Mouse (Mus musculus) liver, embryonic 15.5 days (tissue): ENCODE measurements around the gene Slc48a1. TPM values are rescaled to one million over a fixed set of nuclear protein-coding genes. Genes with fewer than 3 reads are reported as not detected.

Source experiments
- ATAC-seq: fragments of 200-750 bp; cut with Nextera tagmentation; 2 replicates; pipeline ENCODE4 v1.8.0; 2017; ENCODE audit warnings: moderate number of reproducible peaks, mild to moderate bottlenecking, moderate library complexity; ENCODE audit not compliant: insufficient read depth
- H3K27ac ChIP-seq: fragments of 300-500 bp; sonication (generic); replicated peaks from 2 replicates; pipeline ENCODE4 v1.5.1; 2015; ENCODE audit warnings: mild to moderate bottlenecking, inconsistent platforms
- H3K27me3 ChIP-seq: fragments of 300-500 bp; sonication (generic); 2 replicates; pipeline ENCODE4 v1.6.1; 2015; ENCODE audit warnings: mild to moderate bottlenecking, inconsistent platforms
- H3K36me3 ChIP-seq: fragments of 300-500 bp; sonication (generic); replicated peaks from 2 replicates; pipeline ENCODE4 v1.6.1; 2015; ENCODE audit warnings: moderate library complexity, mild to moderate bottlenecking, inconsistent platforms
- H3K4me1 ChIP-seq: fragments of 300-500 bp; sonication (generic); replicated peaks from 2 replicates; pipeline ENCODE4 v1.6.1; 2015; ENCODE audit warnings: inconsistent platforms
- H3K4me2 ChIP-seq: fragments of 300-500 bp; sonication (generic); 2 replicates; pipeline ENCODE4 v1.6.1; 2015; ENCODE audit warnings: moderate library complexity, mild to moderate bottlenecking, inconsistent platforms
- H3K4me3 ChIP-seq: fragments of 300-500 bp; sonication (generic); replicated peaks from 2 replicates; pipeline ENCODE4 v1.5.1; 2015; ENCODE audit warnings: mild to moderate bottlenecking, inconsistent platforms
- H3K9ac ChIP-seq: fragments of 300-500 bp; sonication (generic); 2 replicates; pipeline ENCODE4 v1.6.1; 2015; ENCODE audit warnings: moderate library complexity, mild to moderate bottlenecking, inconsistent platforms
- H3K9me3 ChIP-seq: fragments of 300-500 bp; sonication (generic); replicated peaks from 2 replicates; pipeline ENCODE4 v1.6.1; 2016; ENCODE audit warnings: inconsistent platforms
- WGBS: fragments of 180-500 bp; shearing (Covaris S2); methylation state at CpG from one replicate; pipeline ENCODE4 v1.1.7; 2015; ENCODE audit warnings: mixed read lengths; ENCODE audit not compliant: insufficient replicate concordance; 5-methylcytosine and 5-hydroxymethylcytosine counted together
- polyA plus RNA-seq: library from polyadenylated mRNA; unstranded; fragments of >200 nt; fragmentation: Nextera tagmentation; extraction: Ambion mirVana; gene quantifications from 2 replicates; pipeline ENCODE4 v1.2.1, GENCODE M21; 2015

Slc48a1 gene
- polyA plus RNA-seq, 1 experiment from 2014 or later, result 101 TPM

- H3K27me3 ChIP-seq, result no peaks in the 10 kb centered on the region
- H3K9ac ChIP-seq, result no peak overlapping the region
- no peak overlapping the region for H3K27ac ChIP-seq
- H3K36me3 ChIP-seq, result no peaks in the 10 kb centered on the region
- WGBS, result 55% methylated on average over 16 of the region's 17 CpGs
- H3K4me1 ChIP-seq, result peaks cover 27% of the 10 kb centered on the region
- no peaks in the 10 kb centered on the region for H3K9me3 ChIP-seq
- no peak for ATAC-seq
- no peak overlapping the region for H3K4me3 ChIP-seq
- no peak overlapping the region for H3K4me2 ChIP-seq
Measured at GRCm38 (mm10) chr15:97816199-97816994, 38.1 kb downstream of the Slc48a1 start.

GRCm38 (mm10) chr15:97819937-97820336, 41.6 kb downstream of the Slc48a1 start:
- H3K9me3 ChIP-seq, result no peaks in the 10 kb centered on the region
- 77% methylated on average over 9 of the region's 9 CpGs for WGBS
- no peaks in the 10 kb centered on the region for H3K27me3 ChIP-seq
- peaks cover 43% of the 10 kb centered on the region for H3K4me1 ChIP-seq
- no peak overlapping the region for H3K27ac ChIP-seq
- no peaks in the 10 kb centered on the region for H3K36me3 ChIP-seq
- H3K9ac ChIP-seq, result no peak overlapping the region
- ATAC-seq, result no peak
- H3K4me3 ChIP-seq, result no peak overlapping the region
- no peak overlapping the region for H3K4me2 ChIP-seq

GRCm38 (mm10) chr15:97821321-97821982, 43.1 kb downstream of the Slc48a1 start:
- Histone ChIP-seq H3K4me1 (peaks cover 48% of the 10 kb centered on the region), H3K9me3 (no peaks in the 10 kb centered on the region), H3K9ac (no peak overlapping the region), H3K4me3 (no peak overlapping the region), H3K27ac (peak overlapping the region; percentile 51), H3K36me3 (no peaks in the 10 kb centered on the region), H3K4me2 (peak overlapping the region; percentile 10; the same call in 1 of the 2 replicates), H3K27me3 (no peaks in the 10 kb centered on the region)
- ATAC-seq, result no peak
- WGBS, result 30% methylated on average over 10 of the region's 10 CpGs

GRCm38 (mm10) chr15:97821983-97822363, 43.7 kb downstream of the Slc48a1 start:
- H3K4me2 ChIP-seq, result 0 out of 2 replicates have a peak overlapping the region, but pooled peaks have one; percentile 10

GRCm38 (mm10) chr15:97822545-97823228, 44.4 kb downstream of the Slc48a1 start:
- Histone ChIP-seq H3K9me3 (no peaks in the 10 kb centered on the region), H3K9ac (no peak overlapping the region), H3K4me3 (no peak overlapping the region), H3K27me3 (no peaks in the 10 kb centered on the region), H3K4me1 (peaks cover 54% of the 10 kb centered on the region), H3K27ac (no peak overlapping the region), H3K4me2 (no peak overlapping the region), H3K36me3 (no peaks in the 10 kb centered on the region)
- whole genome bisulfite sequencing, result 41% methylated on average over 12 of the region's 12 CpGs
- ATAC-seq, result no peak

More at GRCm38 (mm10) chr15:97821983-97822363, 43.7 kb downstream of the Slc48a1 start:
- Histone ChIP-seq H3K36me3 (no peaks in the 10 kb centered on the region), H3K4me3 (no peak overlapping the region), H3K27me3 (no peaks in the 10 kb centered on the region), H3K27ac (peak overlapping the region; percentile 34), H3K9me3 (no peaks in the 10 kb centered on the region), H3K4me1 (peaks cover 50% of the 10 kb centered on the region), H3K9ac (no peak overlapping the region)
- 38% methylated on average over 6 of the region's 6 CpGs for WGBS
- no peak for ATAC-seq

- Histone ChIP-seq H3K4me2 (no peak overlapping the region), H3K27me3 (no peaks in the 10 kb centered on the region), H3K4me1 (peaks cover 61% of the 10 kb centered on the region), H3K36me3 (no peaks in the 10 kb centered on the region), H3K4me3 (no peak overlapping the region), H3K9me3 (no peaks in the 10 kb centered on the region), H3K9ac (no peak overlapping the region), H3K27ac (no peak overlapping the region)
- ATAC-seq, result no peak
- 71% methylated on average over 12 of the region's 12 CpGs for WGBS
Measured at GRCm38 (mm10) chr15:97823479-97823878, 45.2 kb downstream of the Slc48a1 start.

- WGBS, result 65% methylated on average over 6 of the region's 6 CpGs
- Histone ChIP-seq H3K4me2 (no peak overlapping the region), H3K4me1 (peaks cover 66% of the 10 kb centered on the region), H3K9me3 (no peaks in the 10 kb centered on the region), H3K4me3 (no peak overlapping the region), H3K27ac (peak overlapping the region; percentile 8; the same call in 1 of the 2 replicates), H3K9ac (no peak overlapping the region), H3K36me3 (no peaks in the 10 kb centered on the region), H3K27me3 (peaks cover 4% of the 10 kb centered on the region; the same call in 1 of the 2 replicates)
- no peak for ATAC-seq
Measured at GRCm38 (mm10) chr15:97824042-97824441, 45.7 kb downstream of the Slc48a1 start.

- Histone ChIP-seq H3K36me3 (no peaks in the 10 kb centered on the region), H3K4me2 (peak overlapping the region; percentile 74), H3K27ac (peak overlapping the region; percentile 64), H3K4me3 (peak overlapping the region; percentile 57), H3K27me3 (peaks cover 16% of the 10 kb centered on the region), H3K9ac (peak overlapping the region; percentile 58), H3K9me3 (no peaks in the 10 kb centered on the region), H3K4me1 (peaks cover 79% of the 10 kb centered on the region)
- peak; percentile 75 for ATAC-seq
- 7% methylated on average over 29 of the region's 29 CpGs for WGBS
Measured at GRCm38 (mm10) chr15:97825071-97825940, 47.0 kb downstream of the Slc48a1 start.

GRCm38 (mm10) chr15:97825941-97826587, 47.7 kb downstream of the Slc48a1 start:
- peak overlapping the region; percentile 58 for H3K9ac ChIP-seq
- ATAC-seq, result no peak
- peaks cover 24% of the 10 kb centered on the region for H3K27me3 ChIP-seq
- H3K4me1 ChIP-seq, result peaks cover 86% of the 10 kb centered on the region
- peak overlapping the region; percentile 64 for H3K27ac ChIP-seq
- 15% methylated on average over 12 of the region's 12 CpGs for WGBS
- H3K4me3 ChIP-seq, result peak overlapping the region; percentile 57
- no peaks in the 10 kb centered on the region for H3K9me3 ChIP-seq
- no peaks in the 10 kb centered on the region for H3K36me3 ChIP-seq
- H3K4me2 ChIP-seq, result peak overlapping the region; percentile 74
